Mouse (Mus musculus): ENCODE measurements around the gene Csf1. TPM values are rescaled to one million over a fixed set of nuclear protein-coding genes. Genes with fewer than 3 reads are reported as not detected.

Csf1 gene
- 10 to 100 TPM in 1 of 2 experiments, 1 to 10 TPM in 1; 8.9 to 11.2 TPM for total RNA-seq (2023)

DNA sequence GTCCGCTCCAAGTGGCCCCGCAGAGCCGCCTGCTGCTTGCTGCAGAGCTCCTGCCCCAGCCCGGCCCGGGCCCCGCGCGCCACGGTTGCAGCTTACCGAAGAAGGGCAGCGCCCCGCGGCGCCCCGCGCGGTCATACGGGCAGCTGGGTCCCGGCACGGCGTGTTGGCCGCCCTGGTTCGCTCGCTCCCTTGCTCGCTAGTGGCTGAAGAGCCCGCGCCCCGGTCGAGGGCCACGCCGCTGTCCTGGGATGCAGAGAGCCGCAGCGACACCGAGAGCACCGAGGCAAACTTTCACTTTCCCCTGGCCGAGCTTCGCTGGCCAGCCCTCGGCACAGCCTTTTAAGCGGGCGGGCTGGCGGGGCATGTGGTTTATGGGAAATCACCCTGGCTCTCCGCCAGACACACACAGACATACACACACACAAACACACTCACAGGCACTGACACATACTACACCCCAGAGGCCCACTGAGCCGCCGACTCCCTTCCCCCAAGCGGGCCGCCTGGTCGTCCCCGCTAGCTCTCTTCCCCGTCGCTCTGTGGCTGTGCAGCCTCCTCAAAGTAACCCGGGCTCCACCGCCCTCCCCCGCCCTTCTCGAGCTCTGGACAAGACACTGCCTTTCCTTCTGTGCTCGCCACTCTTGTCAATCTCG lies at the start of gene Csf1:
TSS of gene Csf1 (minus strand) at position 541 of the 653 bp plus-strand sequence.

DNA sequence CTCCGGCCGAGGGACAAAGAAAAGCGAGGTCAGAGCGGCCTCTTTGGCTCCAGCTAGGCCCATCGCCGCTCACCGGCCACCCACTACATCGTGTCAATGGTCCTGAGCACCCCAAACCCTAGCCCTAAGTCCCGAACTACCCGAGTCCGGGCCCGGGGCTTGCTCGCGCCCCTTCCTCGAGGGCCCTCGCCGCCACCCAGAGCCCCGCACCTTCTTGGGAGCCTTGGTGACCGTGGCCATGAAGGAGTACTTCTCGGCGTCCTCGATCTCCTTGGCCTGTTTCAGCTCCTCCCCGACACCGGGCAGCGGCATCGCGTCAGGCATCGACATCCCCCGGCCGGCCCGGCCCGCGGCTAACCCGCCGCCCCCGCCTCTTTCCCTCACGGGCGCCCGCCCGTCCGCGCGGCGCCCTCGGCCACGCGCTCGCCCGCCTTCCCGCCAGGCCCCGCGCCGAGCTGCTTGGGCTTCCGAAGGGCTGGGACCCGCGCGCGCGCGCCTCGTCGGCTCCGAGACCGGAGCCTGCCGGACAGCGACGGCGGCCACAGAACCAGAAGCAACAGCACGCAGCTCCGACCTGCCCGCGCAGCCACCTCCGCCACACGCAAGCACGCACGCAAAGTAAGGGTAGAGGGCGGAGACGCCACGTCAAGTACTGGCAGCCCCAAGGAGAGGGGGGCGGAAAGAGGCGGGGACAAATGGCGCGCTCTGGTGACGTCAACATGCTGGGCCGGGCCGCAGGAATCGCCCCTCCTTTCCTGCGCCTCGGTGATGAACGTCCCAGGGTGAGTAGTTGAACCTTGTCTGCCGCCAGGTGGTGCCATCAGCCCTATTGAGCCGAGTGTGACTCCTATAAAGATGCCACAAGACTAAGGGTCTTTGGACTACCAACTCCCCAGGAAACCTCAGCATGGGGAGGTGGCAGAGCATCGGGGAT lies 64.1 kb downstream of the Csf1 start, which contains the start of gene Ahcyl1:
TSS of gene Ahcyl1 (minus strand) at position 613 of the 934 bp plus-strand sequence.

Other genes starting within 250 kb of the Csf1 start
- not detected for gene Slc6a17, start 242.5 kb downstream of the Csf1 start, total RNA-seq (2023)
- not detected for gene Ubl4b, start 205.4 kb downstream of the Csf1 start, total RNA-seq (2023)
- not detected for gene Alx3, start 165.4 kb downstream of the Csf1 start, total RNA-seq (2023)
- not detected for gene Gm10961, start 129.1 kb downstream of the Csf1 start, total RNA-seq (2023)
- gene Strip1, start 128.8 kb downstream of the Csf1 start, total RNA-seq (2023), result 10 to 100 TPM; 28.4 to 30.9 TPM
- gene Ahcyl1, start 63.9 kb downstream of the Csf1 start, total RNA-seq (2023), result 10 to 100 TPM; 46.5 to 58.0 TPM
- gene Eps8l3, start 116.8 kb upstream of the Csf1 start, total RNA-seq (2023), result not detected
- gene Gstm5, start 135.4 kb upstream of the Csf1 start, total RNA-seq (2023), result 1 to 10 TPM; 1.1 to 1.3 TPM
- 1 to 10 TPM; 1.4 to 2.5 TPM for gene Gstm7, start 171.3 kb upstream of the Csf1 start, total RNA-seq (2023)
- gene Gstm6, start 183.3 kb upstream of the Csf1 start, total RNA-seq (2023), result not detected
- not detected for gene Gstm3, start 208.8 kb upstream of the Csf1 start, total RNA-seq (2023)
- under 1 TPM in 1 of 2 experiments, not detected in 1; 0.79 TPM for gene Gstm2, start 226.0 kb upstream of the Csf1 start, total RNA-seq (2023)